Mouse (Mus musculus) intestine, postnatal 0 days (tissue): Measurements from ENCODE around the gene Plrg1. TPM values are rescaled to one million over a fixed set of nuclear protein-coding genes. Genes with fewer than 3 reads are reported as not detected.

ENCODE experiments used
- ATAC-seq: fragments of 200-750 bp; cut with Nextera tagmentation; 2 replicates; pipeline ENCODE4 v1.8.0; 2017; ENCODE audit warnings: mild to moderate bottlenecking, moderate TSS enrichment, moderate library complexity
- H3K27ac ChIP-seq: fragments of 300-500 bp; sonication (generic); 2 replicates; pipeline ENCODE4 v1.5.1; 2014; ENCODE audit warnings: mild to moderate bottlenecking, low read depth, low read length, moderate library complexity
- H3K27me3 ChIP-seq: fragments of 300-500 bp; sonication (generic); replicated peaks from 2 replicates; pipeline ENCODE4 v1.6.1; 2014; ENCODE audit warnings: low read length, mixed read lengths; ENCODE audit not compliant: control insufficient read depth, insufficient read depth
- H3K36me3 ChIP-seq: fragments of 300-500 bp; sonication (generic); 2 replicates; pipeline ENCODE4 v1.6.1; 2014; ENCODE audit warnings: mild to moderate bottlenecking, moderate library complexity; ENCODE audit not compliant: control insufficient read depth, insufficient read depth
- H3K4me1 ChIP-seq: fragments of 300-500 bp; sonication (generic); replicated peaks from 2 replicates; pipeline ENCODE4 v1.6.1; 2014; ENCODE audit warnings: antibody characterized with exemption, low read length, mixed read lengths; ENCODE audit not compliant: control insufficient read depth, insufficient read depth
- H3K4me2 ChIP-seq: fragments of 300-500 bp; sonication (generic); replicated peaks from 2 replicates; pipeline ENCODE4 v1.6.1; 2014; ENCODE audit warnings: low read depth, mild to moderate bottlenecking, moderate library complexity
- H3K4me3 ChIP-seq: fragments of 300-500 bp; sonication (generic); 2 replicates; pipeline ENCODE4 v1.5.1; 2014; ENCODE audit warnings: low read depth, low read length
- H3K9ac ChIP-seq: fragments of 300-500 bp; sonication (generic); 2 replicates; pipeline ENCODE4 v1.6.1; 2014; ENCODE audit warnings: mild to moderate bottlenecking, low read depth, low read length
- H3K9me3 ChIP-seq: fragments of 300-500 bp; sonication (generic); 2 replicates; pipeline ENCODE4 v1.6.1; 2016; ENCODE audit warnings: mixed run types; ENCODE audit not compliant: control insufficient read depth
- CTCF ChIP-seq: sonication (generic); IDR thresholded peaks from 2 replicates; pipeline ENCODE4 v1.5.1; 2016; ENCODE audit warnings: low read depth, mild to moderate bottlenecking, control low read depth, antibody characterized with exemption, moderate library complexity
- whole genome bisulfite sequencing: fragments of 180-500 bp; shearing (Covaris S2); extraction: QIAGEN DNeasy Blood & Tissue Kit; methylation state at CpG from one replicate; pipeline ENCODE4 v1.1.7; 2014; 5-methylcytosine and 5-hydroxymethylcytosine counted together
- polyA plus RNA-seq: library from polyadenylated mRNA; unstranded; fragments of >200 nt; fragmentation: Nextera tagmentation; extraction: Ambion mirVana; gene quantifications from 2 replicates; pipeline ENCODE4 v1.2.1, GENCODE M21; 2015

Gene Plrg1
- polyA plus RNA-seq, 1 experiment from 2014 or later = 38.0 TPM

DNA sequence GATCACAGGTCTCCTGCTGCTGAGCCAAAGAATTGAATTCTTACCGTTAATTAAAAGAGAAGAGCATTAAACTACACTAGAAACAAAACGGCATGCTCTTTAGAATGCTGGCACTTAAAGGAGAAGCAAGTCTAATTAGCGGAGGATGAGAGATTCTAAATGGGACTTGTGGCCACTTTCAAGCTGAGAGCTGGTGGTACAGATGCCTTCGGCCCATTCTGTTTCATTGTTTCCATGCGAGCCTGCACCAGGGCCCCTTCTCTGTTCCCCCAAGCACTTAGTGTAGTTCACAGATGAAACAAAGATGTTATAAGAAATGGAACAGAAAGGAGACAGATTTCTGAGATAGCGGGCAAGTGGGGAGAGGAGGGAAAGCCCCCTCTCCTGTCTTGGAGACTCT is 42.3 kb downstream of the Plrg1 start:
- H3K9ac ChIP-seq = no peak overlapping the region
- no peak for ATAC-seq
- 88% methylated on average over 6 of the region's 6 CpGs for WGBS

DNA sequence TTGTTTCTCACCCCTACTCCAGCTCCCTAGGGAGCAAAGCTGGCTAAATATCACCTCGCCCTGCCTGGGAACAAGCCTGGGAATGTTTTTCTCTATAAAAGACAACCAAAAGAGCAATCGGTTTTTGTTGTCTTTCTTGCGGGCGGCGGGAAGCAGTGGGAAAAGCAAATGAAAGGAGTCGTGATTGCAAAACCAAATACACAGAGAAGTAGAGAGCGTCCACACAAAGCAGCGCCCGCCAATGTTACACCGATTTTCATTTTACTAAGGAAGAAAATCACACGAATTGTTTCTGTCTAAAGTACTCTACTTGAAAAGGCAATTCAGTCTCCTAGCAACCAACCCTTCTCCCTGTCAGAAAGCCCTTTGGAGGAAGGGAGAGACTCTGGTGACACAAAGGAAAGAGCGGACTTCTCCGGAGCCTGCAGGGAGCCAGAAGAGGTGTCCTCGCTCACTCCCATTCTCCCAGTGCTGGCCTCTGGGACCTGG is 43.3 kb downstream of the Plrg1 start:
- ATAC-seq = no peak
- Histone ChIP-seq H3K4me2 (peak overlapping the region; percentile 52), H3K9ac (no peak overlapping the region), H3K27ac (no peak overlapping the region), H3K9me3 (no peaks in the 10 kb centered on the region), H3K4me1 (no peaks in the 10 kb centered on the region), H3K36me3 (no peaks in the 10 kb centered on the region), H3K27me3 (no peaks in the 10 kb centered on the region), H3K4me3 (peak overlapping the region; percentile 16)
- 15% methylated on average over 14 of the region's 14 CpGs for WGBS
- no peak for TF ChIP-seq CTCF

More for the DNA sequence above, 42.3 kb downstream of the Plrg1 start:
- H3K27ac ChIP-seq = no peak overlapping the region
- no peaks in the 10 kb centered on the region for H3K36me3 ChIP-seq
- no peaks in the 10 kb centered on the region for H3K27me3 ChIP-seq
- H3K4me2 ChIP-seq = no peak overlapping the region
- no peaks in the 10 kb centered on the region for H3K9me3 ChIP-seq
- H3K4me1 ChIP-seq = no peaks in the 10 kb centered on the region
- H3K4me3 ChIP-seq = no peak overlapping the region
- no peak for TF ChIP-seq CTCF

DNA sequence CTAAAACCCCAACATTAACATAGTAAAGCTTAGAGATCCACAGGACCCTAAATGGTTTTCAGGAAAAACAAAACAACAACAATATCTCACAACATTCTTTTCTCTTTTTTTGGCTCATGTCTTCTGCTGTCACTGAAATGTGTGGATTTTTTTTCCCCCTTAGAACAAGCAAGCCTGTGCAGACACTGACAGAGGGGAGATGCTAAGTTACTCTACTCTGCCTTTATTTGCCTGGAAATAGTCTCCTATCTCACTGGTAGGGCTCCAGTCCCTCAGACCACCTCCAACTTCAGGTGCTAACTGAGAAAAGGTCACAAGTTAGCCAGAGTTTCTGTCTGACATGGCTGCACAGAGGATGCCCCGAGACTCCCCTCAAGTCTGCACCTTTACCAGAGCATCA is 43.8 kb downstream of the Plrg1 start:
- peak overlapping the region; percentile 52 for H3K4me2 ChIP-seq
- no peaks in the 10 kb centered on the region for H3K9me3 ChIP-seq
- H3K36me3 ChIP-seq = no peaks in the 10 kb centered on the region
- H3K27me3 ChIP-seq = no peaks in the 10 kb centered on the region
- WGBS = 94% methylated on average over 1 of the region's 1 CpGs
- H3K9ac ChIP-seq = no peak overlapping the region
- no peak for TF ChIP-seq CTCF
- no peak overlapping the region for H3K27ac ChIP-seq
- no peaks in the 10 kb centered on the region for H3K4me1 ChIP-seq
- H3K4me3 ChIP-seq = no peak overlapping the region
- no peak for ATAC-seq

DNA sequence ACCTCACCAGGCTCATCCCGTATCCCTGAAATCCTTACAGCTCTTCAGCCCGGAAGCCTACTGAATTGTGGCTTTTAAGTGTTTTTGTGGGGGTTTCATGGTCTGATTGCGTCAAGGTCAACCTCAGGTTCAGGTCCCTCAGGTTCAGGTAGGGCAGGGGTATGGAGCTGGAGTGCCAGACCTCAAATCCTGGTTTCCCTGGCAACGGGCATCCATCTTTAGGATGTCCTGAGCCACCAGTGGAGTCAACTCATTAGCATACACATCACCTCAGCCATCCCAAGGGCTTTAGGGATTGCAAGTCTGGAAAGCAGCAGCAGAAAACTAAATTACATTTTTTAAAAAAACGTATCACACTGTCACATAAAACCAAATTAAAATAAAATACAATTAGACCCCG is 44.3 kb downstream of the Plrg1 start:
- WGBS = 86% methylated on average over 6 of the region's 6 CpGs
- Histone ChIP-seq H3K4me1 (no peaks in the 10 kb centered on the region), H3K9me3 (no peaks in the 10 kb centered on the region), H3K9ac (no peak overlapping the region), H3K27ac (no peak overlapping the region), H3K4me3 (no peak overlapping the region), H3K27me3 (no peaks in the 10 kb centered on the region), H3K36me3 (no peaks in the 10 kb centered on the region), H3K4me2 (no peak overlapping the region)
- ATAC-seq = no peak
- TF ChIP-seq CTCF = no peak

DNA sequence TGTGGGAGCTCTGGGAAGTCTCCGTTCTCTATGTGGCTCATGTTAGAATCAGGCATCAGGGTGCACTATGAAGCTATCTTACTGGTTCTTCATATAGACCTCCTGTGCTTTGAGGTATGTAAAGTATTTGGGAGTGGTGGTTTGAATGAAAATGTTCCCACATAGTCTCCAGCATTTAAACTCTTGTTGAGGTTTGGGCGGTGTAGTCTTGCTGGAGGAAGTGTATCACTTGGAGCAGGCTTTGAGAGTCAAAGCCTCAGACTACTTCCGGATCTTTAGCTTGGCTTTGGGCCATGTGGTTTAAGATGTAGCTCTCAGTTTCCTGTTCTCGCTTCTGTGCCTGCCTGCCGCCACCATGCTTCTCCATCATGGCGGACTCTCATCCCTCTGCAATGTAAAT is 47.0 kb downstream of the Plrg1 start:
- no peak for ATAC-seq
- no peaks in the 10 kb centered on the region for H3K9me3 ChIP-seq
- no peak overlapping the region for H3K27ac ChIP-seq
- no peaks in the 10 kb centered on the region for H3K27me3 ChIP-seq
- H3K4me1 ChIP-seq = no peaks in the 10 kb centered on the region
- no peak for TF ChIP-seq CTCF
- no peak overlapping the region for H3K4me3 ChIP-seq
- WGBS = 86% methylated on average over 6 of the region's 6 CpGs
- H3K4me2 ChIP-seq = no peak overlapping the region
- H3K9ac ChIP-seq = no peak overlapping the region
- no peaks in the 10 kb centered on the region for H3K36me3 ChIP-seq

DNA sequence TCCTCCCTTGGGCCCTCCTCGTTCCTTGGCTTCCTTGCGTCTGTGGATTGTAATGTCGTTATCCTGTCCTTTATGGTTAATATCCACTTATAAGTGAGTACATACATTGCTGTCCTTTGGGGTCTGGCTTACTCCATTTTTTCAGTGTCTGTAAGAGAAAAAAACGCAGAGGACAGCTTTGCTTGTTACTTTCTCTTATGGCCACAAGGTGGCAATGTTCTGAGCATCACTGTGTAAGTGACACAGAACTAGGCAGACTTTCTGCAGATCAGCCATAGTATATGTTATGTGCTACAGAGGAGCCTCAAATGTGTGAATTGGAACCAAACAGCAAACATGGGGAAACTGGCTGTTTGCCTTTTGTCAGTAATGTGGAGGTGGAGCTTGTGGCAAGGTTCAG is 54.8 kb downstream of the Plrg1 start:
- Histone ChIP-seq H3K36me3 (no peaks in the 10 kb centered on the region), H3K9me3 (no peaks in the 10 kb centered on the region), H3K27me3 (no peaks in the 10 kb centered on the region), H3K27ac (no peak overlapping the region), H3K4me2 (no peak overlapping the region), H3K4me3 (no peak overlapping the region), H3K4me1 (no peaks in the 10 kb centered on the region), H3K9ac (no peak overlapping the region)
- WGBS = 26% methylated on average over 4 of the region's 4 CpGs
- TF ChIP-seq CTCF = peak; percentile 85
- ATAC-seq = no peak
